Mouse (Mus musculus): Measurements from ENCODE around the gene Hs2st1. TPM values are rescaled to one million over a fixed set of nuclear protein-coding genes. Genes with fewer than 3 reads are reported as not detected.

Gene Hs2st1
- polyA plus RNA-seq, 1 experiment, result 0.11 TPM

DNA sequence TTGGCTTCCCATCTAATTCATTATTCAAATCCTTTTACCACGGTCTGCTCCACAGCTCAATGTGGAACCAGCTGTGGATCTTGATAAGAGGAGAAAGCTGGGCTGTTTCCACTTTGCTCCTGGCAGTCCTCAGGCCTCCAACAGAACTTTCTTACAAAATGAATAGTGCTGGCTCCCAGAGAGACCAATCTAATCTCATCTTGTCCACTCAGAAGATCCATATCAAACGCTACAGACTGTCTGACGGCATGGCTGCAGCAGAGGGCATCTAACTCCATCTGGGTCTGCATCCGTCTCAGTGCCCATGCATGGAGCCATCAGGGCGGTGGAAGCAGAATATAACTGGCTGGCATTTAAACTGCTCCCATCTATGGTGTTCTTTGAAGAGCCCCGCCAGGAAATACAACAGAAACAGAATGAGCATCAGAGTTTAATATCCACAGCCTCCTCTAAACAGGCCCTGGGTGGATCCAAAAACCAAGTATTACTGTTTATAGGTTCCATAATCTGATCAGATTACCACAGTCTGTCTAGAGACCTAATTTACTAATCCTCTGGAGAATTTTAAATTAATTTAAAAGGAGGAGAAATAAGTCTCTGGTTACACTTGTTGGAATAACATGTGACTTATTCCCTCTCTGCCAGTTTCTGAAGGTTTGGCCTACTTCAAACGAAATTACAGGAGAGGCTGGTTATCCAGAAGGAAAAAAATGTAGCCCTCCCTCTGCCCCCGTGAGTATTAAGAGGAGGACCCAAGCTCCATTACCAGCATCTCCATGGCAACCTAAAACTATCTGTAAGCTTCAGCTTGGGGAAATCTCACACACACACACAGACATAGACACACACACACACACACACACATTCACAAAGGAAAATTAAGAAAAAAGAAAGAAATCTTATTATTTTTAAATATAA lies 141.2 kb downstream of the Hs2st1 start:
- 0 out of 2 replicates have a peak, but pooled peaks cover 4% of the 10 kb centered on the region for H3K9me3 ChIP-seq (ENCODE audit: control insufficient read depth, low read length)
- TF ChIP-seq GATA1 (IDR thresholded peaks at IDR 0.05; ENCODE audit: low read length) (no peak), TAL1 (IDR thresholded peaks at IDR 0.05; ENCODE audit: low read length) (no peak)
- H3K27me3 ChIP-seq (ENCODE audit: control insufficient read depth), result no peaks in the 10 kb centered on the region
- H3K4me1 ChIP-seq (ENCODE audit: control insufficient read depth), result no peaks in the 10 kb centered on the region
- H3K4me3 ChIP-seq (replicated peaks), result no peak overlapping the region
- H3K36me3 ChIP-seq (ENCODE audit: control insufficient read depth), result peaks cover 8% of the 10 kb centered on the region

DNA sequence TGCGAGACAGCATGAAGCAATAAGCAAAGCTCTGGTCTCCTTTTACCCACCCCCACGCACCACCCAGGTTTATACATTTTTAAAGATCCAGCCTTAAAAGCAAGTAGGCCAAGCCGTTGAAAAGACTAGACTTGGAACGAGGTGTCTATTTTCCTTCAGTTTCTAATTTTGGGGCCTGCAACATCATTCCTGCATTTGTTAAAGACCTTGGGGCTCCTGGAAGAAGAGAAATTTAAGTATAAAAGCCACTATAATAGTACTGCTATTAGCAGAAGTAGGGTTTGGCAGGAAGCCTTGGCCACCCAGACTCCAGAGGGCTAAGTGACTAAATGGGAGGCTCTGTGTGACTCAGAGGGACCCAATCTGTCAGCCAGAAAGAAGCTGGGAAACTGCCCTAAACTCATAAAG lies 144.9 kb downstream of the Hs2st1 start:
- H3K27me3 ChIP-seq (ENCODE audit: control insufficient read depth), result no peaks in the 10 kb centered on the region
- H3K4me3 ChIP-seq (replicated peaks), result no peak overlapping the region
- TF ChIP-seq GATA1 (IDR thresholded peaks at IDR 0.05; ENCODE audit: low read length) (no peak), TAL1 (IDR thresholded peaks at IDR 0.05; ENCODE audit: low read length) (no peak)
- H3K4me1 ChIP-seq (ENCODE audit: control insufficient read depth), result no peaks in the 10 kb centered on the region
- no peaks in the 10 kb centered on the region; the same call in 1 of the 2 replicates for H3K36me3 ChIP-seq (ENCODE audit: control insufficient read depth)
- 0 out of 2 replicates have a peak, but pooled peaks cover 4% of the 10 kb centered on the region for H3K9me3 ChIP-seq (ENCODE audit: control insufficient read depth, low read length)

DNA sequence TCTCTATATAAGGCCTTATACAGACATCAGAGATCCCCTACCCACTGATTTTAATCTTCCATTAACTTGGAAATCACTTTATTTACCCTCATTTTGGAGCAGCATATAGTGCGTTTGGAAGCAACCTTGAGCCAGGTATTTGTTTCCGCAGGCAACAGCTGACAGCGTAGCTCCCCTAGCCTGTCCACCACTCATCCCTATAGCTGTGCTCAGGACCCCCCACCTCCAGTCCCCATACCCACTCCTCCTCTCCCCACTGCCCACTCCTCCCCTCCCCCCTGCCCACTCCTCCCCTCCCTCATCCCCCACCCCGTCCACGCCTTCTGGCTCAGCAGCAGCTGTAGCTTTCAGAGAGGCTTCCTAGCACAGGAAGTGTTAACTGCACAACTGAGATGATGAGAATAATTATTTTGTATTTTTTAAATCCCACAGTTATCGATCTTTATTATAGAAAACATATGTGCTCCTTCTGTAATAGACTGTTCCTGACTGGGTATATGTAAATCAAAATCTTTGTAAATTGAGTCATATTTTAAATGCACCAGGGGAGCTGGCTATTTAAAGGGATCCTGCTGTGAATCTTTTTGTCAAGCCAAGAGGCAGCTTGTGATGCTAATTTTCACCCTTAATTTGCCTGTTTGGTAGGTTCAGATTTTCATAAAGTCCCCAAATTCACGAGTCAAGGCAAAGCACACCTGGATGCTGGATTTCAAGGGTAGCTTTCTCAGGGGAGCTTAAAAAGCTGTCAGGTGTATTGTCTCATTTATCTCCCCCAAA lies 148.4 kb downstream of the Hs2st1 start:
- no peaks in the 10 kb centered on the region for H3K4me1 ChIP-seq (ENCODE audit: control insufficient read depth)
- H3K36me3 ChIP-seq (ENCODE audit: control insufficient read depth), result no peaks in the 10 kb centered on the region; the same call in 1 of the 2 replicates
- H3K4me3 ChIP-seq (replicated peaks), result no peak overlapping the region
- H3K27me3 ChIP-seq (ENCODE audit: control insufficient read depth), result no peaks in the 10 kb centered on the region
- no peak for TF ChIP-seq GATA1 (IDR thresholded peaks at IDR 0.05; ENCODE audit: low read length)
- no peak for TF ChIP-seq TAL1 (IDR thresholded peaks at IDR 0.05; ENCODE audit: low read length)
- H3K9me3 ChIP-seq (ENCODE audit: control insufficient read depth, low read length), result 0 out of 2 replicates have a peak, but pooled peaks cover 4% of the 10 kb centered on the region

DNA sequence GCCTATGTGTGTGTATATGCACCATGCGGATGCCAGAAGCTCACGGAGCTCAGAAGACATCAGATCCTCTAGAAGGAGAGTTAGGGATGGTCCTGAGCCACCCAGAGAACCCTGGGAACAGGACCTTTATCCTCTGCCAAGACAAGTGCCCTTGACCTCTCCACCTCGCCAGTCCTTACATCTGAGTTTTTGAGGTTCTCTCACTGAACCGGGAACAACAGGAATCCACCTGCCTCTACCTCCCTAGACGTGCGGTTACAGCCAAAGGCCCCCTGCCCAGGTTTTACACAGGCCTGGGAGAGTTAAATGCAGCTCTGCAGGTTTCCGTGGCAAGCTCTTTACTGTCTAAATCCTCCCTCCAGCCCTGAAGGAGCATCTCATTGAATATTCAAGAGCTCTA lies 156.2 kb downstream of the Hs2st1 start:
- no peak overlapping the region for H3K4me3 ChIP-seq (replicated peaks)
- H3K27me3 ChIP-seq (ENCODE audit: control insufficient read depth), result no peaks in the 10 kb centered on the region
- no peak for TF ChIP-seq TAL1 (IDR thresholded peaks at IDR 0.05; ENCODE audit: low read length)
- no peak for TF ChIP-seq GATA1 (IDR thresholded peaks at IDR 0.05; ENCODE audit: low read length)
- no peaks in the 10 kb centered on the region for H3K36me3 ChIP-seq (ENCODE audit: control insufficient read depth)
- no peaks in the 10 kb centered on the region for H3K4me1 ChIP-seq (ENCODE audit: control insufficient read depth)
- no peaks in the 10 kb centered on the region for H3K9me3 ChIP-seq (ENCODE audit: control insufficient read depth, low read length)

DNA sequence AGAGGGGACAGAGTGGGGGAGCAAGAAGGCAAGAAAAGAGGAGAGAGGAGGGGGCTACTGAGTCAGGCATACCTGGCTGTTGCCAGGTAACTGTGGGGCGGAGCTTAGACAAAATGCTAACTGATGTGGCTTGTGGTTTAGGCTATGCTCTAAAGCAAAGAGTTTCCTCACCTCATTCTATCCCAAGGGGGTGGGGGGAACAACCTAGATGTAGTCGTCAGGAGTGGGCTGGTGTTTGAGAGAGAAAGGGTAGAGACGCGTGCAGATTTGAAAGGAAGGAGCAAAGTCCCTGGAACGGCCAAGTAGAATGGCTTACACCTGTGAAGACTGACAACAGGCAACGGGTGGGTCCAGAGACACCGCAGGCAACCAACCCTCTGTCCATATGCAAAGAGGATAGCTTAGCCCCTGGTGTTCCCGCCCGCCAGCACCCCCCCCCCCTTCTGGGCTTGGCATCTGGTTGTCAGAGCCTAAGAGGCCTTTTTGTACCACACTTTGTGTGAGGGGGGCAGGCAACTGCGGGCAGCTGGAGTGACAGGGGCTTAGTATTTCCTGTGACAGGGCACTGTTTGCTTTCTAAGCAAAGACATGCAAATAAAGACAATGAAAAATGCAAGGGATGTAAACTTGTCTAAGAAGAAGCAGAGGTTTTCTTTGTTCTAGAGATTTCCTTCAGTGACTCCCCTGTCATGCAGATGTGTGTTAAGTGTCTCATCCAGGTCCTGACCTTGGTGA lies 157.3 kb downstream of the Hs2st1 start:
- TF ChIP-seq TAL1 (IDR thresholded peaks at IDR 0.05; ENCODE audit: low read length) (no peak), GATA1 (IDR thresholded peaks at IDR 0.05; ENCODE audit: low read length) (no peak)
- H3K4me3 ChIP-seq (replicated peaks), result no peak overlapping the region

DNA sequence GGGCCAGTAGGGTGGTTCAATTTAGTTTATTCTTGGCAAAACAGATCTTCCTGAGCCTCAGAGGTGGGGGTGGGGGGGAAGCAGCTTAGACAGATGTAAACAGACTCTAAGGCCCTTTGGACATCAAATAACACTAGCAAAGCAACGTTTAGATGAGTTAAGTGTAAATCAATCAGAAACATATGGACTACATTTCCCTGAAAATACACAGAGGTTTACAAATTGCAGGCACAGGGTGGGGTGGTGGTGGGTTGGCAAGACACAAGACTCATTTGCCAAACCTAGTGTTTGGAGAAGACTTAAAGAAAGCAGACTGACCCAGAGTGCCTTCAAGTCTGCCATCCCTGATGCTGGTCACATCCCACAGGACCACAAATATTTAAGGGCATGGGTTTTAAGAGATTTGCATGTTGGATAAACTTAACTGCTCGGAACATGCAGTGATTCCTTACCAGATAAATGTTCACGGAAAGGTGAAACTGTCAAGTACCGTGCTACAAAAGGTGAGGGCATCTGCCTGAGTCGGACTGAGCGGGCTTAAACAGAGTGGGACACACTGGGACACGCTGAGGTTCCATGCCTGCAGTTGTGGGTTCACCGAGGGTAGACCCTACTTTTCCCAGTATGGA lies 158.2 kb downstream of the Hs2st1 start:
- TF ChIP-seq TAL1 (IDR thresholded peaks at IDR 0.05; ENCODE audit: low read length) (no peak), GATA1 (IDR thresholded peaks at IDR 0.05; ENCODE audit: low read length) (no peak)
- no peaks in the 10 kb centered on the region for H3K9me3 ChIP-seq (ENCODE audit: control insufficient read depth, low read length)

More for the DNA sequence above, 157.3 kb downstream of the Hs2st1 start:
- Histone ChIP-seq H3K9me3 (ENCODE audit: control insufficient read depth, low read length) (no peaks in the 10 kb centered on the region), H3K4me1 (ENCODE audit: control insufficient read depth) (no peaks in the 10 kb centered on the region), H3K36me3 (ENCODE audit: control insufficient read depth) (no peaks in the 10 kb centered on the region), H3K27me3 (ENCODE audit: control insufficient read depth) (no peaks in the 10 kb centered on the region)

DNA sequence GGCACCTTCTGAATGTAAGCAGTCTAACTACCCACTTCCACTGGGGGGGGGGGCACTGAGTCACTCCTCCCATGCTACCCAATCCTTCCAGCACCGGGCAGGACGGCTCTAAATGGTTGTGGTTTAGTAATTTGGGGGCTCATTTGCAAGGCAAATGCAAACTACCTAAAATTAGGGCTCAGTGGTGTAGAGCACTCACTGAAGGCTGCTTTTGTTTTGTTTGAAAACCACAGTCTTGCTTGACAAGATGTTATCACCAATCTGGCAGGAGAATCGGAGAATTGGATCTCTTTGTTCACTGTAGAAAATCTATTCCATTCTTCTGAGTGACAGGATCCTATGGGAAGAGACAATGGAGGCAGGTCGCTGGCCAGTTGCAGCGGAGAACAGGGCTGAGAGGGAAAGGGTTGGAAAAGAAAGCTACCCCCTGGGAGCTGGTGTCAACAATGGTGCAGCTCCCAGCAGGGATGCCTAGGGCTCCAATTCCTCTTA lies 158.9 kb downstream of the Hs2st1 start:
- no peaks in the 10 kb centered on the region for H3K9me3 ChIP-seq (ENCODE audit: control insufficient read depth, low read length)
- no peak overlapping the region for H3K4me3 ChIP-seq (replicated peaks)
- TF ChIP-seq GATA1 (IDR thresholded peaks at IDR 0.05; ENCODE audit: low read length), result no peak
- TF ChIP-seq TAL1 (IDR thresholded peaks at IDR 0.05; ENCODE audit: low read length), result no peak
- no peaks in the 10 kb centered on the region for H3K4me1 ChIP-seq (ENCODE audit: control insufficient read depth)
- no peaks in the 10 kb centered on the region for H3K36me3 ChIP-seq (ENCODE audit: control insufficient read depth)
- H3K27me3 ChIP-seq (ENCODE audit: control insufficient read depth), result no peaks in the 10 kb centered on the region

More for the DNA sequence above, 158.2 kb downstream of the Hs2st1 start:
- no peaks in the 10 kb centered on the region for H3K36me3 ChIP-seq (ENCODE audit: control insufficient read depth)
- H3K4me3 ChIP-seq (replicated peaks), result no peak overlapping the region
- no peaks in the 10 kb centered on the region for H3K27me3 ChIP-seq (ENCODE audit: control insufficient read depth)
- no peaks in the 10 kb centered on the region for H3K4me1 ChIP-seq (ENCODE audit: control insufficient read depth)

DNA sequence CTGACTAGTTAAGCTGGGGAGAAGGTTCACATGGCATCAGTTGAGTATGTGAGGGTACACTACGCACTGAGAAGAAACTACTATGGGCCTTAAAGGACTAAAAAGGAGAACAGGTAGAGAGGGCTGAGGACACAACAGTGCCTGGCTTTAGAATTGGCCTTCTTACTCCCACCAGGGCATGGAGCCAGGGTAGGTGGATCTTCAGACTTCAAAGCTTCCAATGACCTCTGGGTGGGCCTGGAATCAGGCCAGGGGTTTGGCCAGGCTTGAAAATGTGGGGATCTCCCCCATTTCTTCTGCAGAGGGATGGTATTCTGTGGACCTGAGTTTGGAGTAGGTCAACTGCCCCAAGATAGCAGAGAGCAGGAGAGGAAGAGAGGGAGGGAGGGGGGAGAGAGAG lies 161.0 kb downstream of the Hs2st1 start:
- TF ChIP-seq TAL1 (IDR thresholded peaks at IDR 0.05; ENCODE audit: low read length) (no peak), GATA1 (IDR thresholded peaks at IDR 0.05; ENCODE audit: low read length) (no peak)

More for the DNA sequence above, 161.0 kb downstream of the Hs2st1 start:
- Histone ChIP-seq H3K27me3 (ENCODE audit: control insufficient read depth) (no peaks in the 10 kb centered on the region), H3K4me1 (ENCODE audit: control insufficient read depth) (no peaks in the 10 kb centered on the region), H3K36me3 (ENCODE audit: control insufficient read depth) (no peaks in the 10 kb centered on the region), H3K9me3 (ENCODE audit: control insufficient read depth, low read length) (no peaks in the 10 kb centered on the region), H3K4me3 (replicated peaks) (no peak overlapping the region)

All from erythroblast, embryonic 14.5 days (primary cell).